Mouse (Mus musculus) intestine, embryonic 16.5 days (tissue): Measurements from ENCODE around the gene Nell2. TPM values are rescaled to one million over a fixed set of nuclear protein-coding genes. Genes with fewer than 3 reads are reported as not detected.

Experiments
- ATAC-seq: fragments of 200-750 bp; cut with Nextera tagmentation; 2 replicates; pipeline ENCODE4 v1.8.0; 2017; ENCODE audit warnings: moderate TSS enrichment, moderate library complexity
- H3K27ac ChIP-seq: fragments of 300-500 bp; sonication (generic); 2 replicates; pipeline ENCODE4 v1.5.1; 2014; ENCODE audit warnings: mild to moderate bottlenecking, low read length
- H3K27me3 ChIP-seq: fragments of 300-500 bp; sonication (generic); replicated peaks from 2 replicates; pipeline ENCODE4 v1.6.1; 2014; ENCODE audit warnings: low read length, control low read depth, mixed read lengths; ENCODE audit not compliant: control insufficient read depth, insufficient read depth
- H3K36me3 ChIP-seq: fragments of 300-500 bp; sonication (generic); 2 replicates; pipeline ENCODE4 v1.6.1; 2014; ENCODE audit warnings: low read length, control low read depth; ENCODE audit not compliant: control insufficient read depth, insufficient read depth
- H3K4me1 ChIP-seq: fragments of 300-500 bp; sonication (generic); 2 replicates; pipeline ENCODE4 v1.6.1; 2014; ENCODE audit warnings: low read length, control low read depth, mixed read lengths; ENCODE audit not compliant: control insufficient read depth, insufficient read depth
- H3K4me2 ChIP-seq: fragments of 300-500 bp; sonication (generic); 2 replicates; pipeline ENCODE4 v1.6.1; 2014; ENCODE audit warnings: low read depth, low read length, control low read depth
- H3K4me3 ChIP-seq: fragments of 300-500 bp; sonication (generic); 2 replicates; pipeline ENCODE4 v1.5.1; 2014; ENCODE audit warnings: mild to moderate bottlenecking, low read length
- H3K9ac ChIP-seq: fragments of 300-500 bp; sonication (generic); 2 replicates; pipeline ENCODE4 v1.6.1; 2014; ENCODE audit warnings: low read depth, low read length
- H3K9me3 ChIP-seq: fragments of 300-500 bp; sonication (generic); 2 replicates; pipeline ENCODE4 v1.6.1; 2016; ENCODE audit warnings: low read length, control low read depth; ENCODE audit not compliant: control insufficient read depth
- WGBS: fragments of 180-500 bp; shearing (Covaris S2); extraction: QIAGEN DNeasy Blood & Tissue Kit; methylation state at CpG from one replicate; pipeline ENCODE4 v1.1.7; 2014; 5-methylcytosine and 5-hydroxymethylcytosine counted together
- polyA plus RNA-seq: library from polyadenylated mRNA; unstranded; fragments of >200 nt; fragmentation: Nextera tagmentation; extraction: Ambion mirVana; gene quantifications from 2 replicates; pipeline ENCODE4 v1.2.1, GENCODE M21; 2015

Nell2 gene
- polyA plus RNA-seq, 1 experiment from 2014 or later = 8.7 TPM

DNA sequence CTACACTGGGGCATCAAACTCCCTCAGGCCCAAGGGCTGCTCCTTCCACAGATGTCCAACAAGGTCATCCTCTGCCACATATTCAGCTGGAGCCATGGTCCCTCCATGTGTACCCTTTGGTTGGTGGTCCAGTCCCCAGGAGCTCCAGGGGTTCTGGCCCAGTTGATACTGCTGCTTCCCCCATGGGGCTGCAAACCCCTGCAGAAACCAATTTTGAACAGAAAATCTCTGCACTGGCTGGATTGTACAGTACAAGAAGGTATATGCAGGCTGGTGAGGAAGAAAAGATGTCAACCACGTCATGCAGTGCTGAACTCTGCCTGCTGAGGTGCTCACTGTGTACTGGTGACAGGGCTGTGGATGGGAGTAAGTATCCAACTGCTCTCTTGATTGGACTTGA lies 92.1 kb downstream of the Nell2 start:
- Histone ChIP-seq H3K27me3 (no peaks in the 10 kb centered on the region), H3K4me1 (no peaks in the 10 kb centered on the region), H3K9me3 (no peaks in the 10 kb centered on the region), H3K27ac (no peak overlapping the region), H3K4me2 (no peak overlapping the region), H3K36me3 (no peaks in the 10 kb centered on the region), H3K4me3 (no peak overlapping the region), H3K9ac (no peak overlapping the region)
- ATAC-seq = no peak
- WGBS = 83% methylated on average over 1 of the region's 1 CpGs

GRCm38 (mm10) chr15:95431156-95431799 lies 97.1 kb downstream of the Nell2 start:
- ATAC-seq = no peak

GRCm38 (mm10) chr15:95430000-95430399 lies 98.4 kb downstream of the Nell2 start:
- H3K27me3 ChIP-seq = no peaks in the 10 kb centered on the region
- no peak overlapping the region for H3K4me2 ChIP-seq
- H3K9ac ChIP-seq = no peak overlapping the region
- no peaks in the 10 kb centered on the region for H3K36me3 ChIP-seq
- no peak for ATAC-seq
- H3K4me1 ChIP-seq = no peaks in the 10 kb centered on the region
- H3K4me3 ChIP-seq = no peak overlapping the region
- H3K9me3 ChIP-seq = no peaks in the 10 kb centered on the region
- H3K27ac ChIP-seq = no peak overlapping the region
- WGBS = 95% methylated on average over 8 of the region's 8 CpGs

More at GRCm38 (mm10) chr15:95431156-95431799, 97.1 kb downstream of the Nell2 start:
- H3K4me2 ChIP-seq = no peak overlapping the region
- H3K4me3 ChIP-seq = no peak overlapping the region
- H3K27ac ChIP-seq = no peak overlapping the region
- no peaks in the 10 kb centered on the region for H3K36me3 ChIP-seq
- no peaks in the 10 kb centered on the region for H3K27me3 ChIP-seq
- no peaks in the 10 kb centered on the region for H3K9me3 ChIP-seq
- no peaks in the 10 kb centered on the region for H3K4me1 ChIP-seq
- H3K9ac ChIP-seq = no peak overlapping the region
- WGBS = 57% methylated on average over 13 of the region's 13 CpGs

DNA sequence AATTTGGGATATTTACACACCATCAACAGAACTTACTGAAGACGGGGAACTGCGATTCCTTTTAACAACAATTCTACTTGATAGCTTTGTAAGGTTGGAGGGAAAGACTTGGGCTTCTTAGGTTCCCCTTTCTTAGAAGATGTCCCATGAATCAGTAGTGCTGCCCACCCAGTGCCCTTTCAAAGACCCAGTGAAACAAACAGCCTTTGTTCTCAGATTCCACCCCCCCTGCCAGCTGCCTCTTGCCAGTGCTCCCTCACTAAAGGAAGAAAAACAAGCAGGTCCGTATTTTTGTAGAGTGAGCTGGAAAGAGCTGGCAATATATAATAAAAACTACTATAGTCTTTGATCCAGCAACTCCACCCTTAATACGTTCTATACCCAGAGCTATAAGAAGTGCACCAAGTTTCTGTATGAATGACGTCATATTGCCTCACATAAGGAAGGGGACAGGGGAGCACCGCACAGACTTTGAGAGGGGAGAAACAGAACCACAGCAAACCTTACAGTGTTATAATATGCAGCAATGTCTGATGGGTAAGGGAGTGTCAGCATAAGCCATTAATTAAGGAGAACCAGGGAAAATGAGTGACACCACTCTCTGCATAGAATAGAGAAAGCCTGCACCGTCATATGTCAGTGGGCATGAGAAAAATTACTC lies 100.2 kb downstream of the Nell2 start:
- no peak overlapping the region for H3K9ac ChIP-seq
- no peak overlapping the region for H3K4me3 ChIP-seq
- no peaks in the 10 kb centered on the region for H3K27me3 ChIP-seq
- no peak overlapping the region for H3K4me2 ChIP-seq
- no peaks in the 10 kb centered on the region for H3K9me3 ChIP-seq
- 72% methylated on average over 7 of the region's 7 CpGs for WGBS
- no peaks in the 10 kb centered on the region for H3K36me3 ChIP-seq
- no peak for ATAC-seq
- no peak overlapping the region for H3K27ac ChIP-seq
- no peaks in the 10 kb centered on the region for H3K4me1 ChIP-seq

DNA sequence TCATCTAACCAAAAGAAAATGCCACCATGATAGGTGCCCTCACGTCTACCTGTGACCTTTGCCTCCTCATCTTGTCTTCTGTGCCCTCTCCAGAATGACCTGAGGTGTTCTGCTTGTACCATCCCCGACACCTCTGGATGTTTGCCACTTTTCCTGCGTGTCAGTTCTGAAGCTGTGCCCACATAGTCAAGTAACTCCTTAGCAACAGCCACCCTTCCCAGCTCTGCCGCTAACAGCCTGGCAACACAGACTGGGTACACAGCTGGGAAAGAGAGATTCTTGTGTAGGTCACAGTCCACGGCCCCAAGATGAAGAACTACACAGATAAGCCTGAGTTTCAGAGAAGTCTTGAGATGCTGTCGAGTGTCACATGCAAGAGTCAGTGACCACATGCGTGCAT lies 103.3 kb downstream of the Nell2 start:
- Histone ChIP-seq H3K36me3 (no peaks in the 10 kb centered on the region), H3K27me3 (no peaks in the 10 kb centered on the region), H3K9me3 (no peaks in the 10 kb centered on the region), H3K27ac (no peak overlapping the region), H3K4me1 (no peaks in the 10 kb centered on the region), H3K9ac (no peak overlapping the region), H3K4me3 (no peak overlapping the region), H3K4me2 (no peak overlapping the region)
- 78% methylated on average over 7 of the region's 7 CpGs for WGBS
- no peak for ATAC-seq

DNA sequence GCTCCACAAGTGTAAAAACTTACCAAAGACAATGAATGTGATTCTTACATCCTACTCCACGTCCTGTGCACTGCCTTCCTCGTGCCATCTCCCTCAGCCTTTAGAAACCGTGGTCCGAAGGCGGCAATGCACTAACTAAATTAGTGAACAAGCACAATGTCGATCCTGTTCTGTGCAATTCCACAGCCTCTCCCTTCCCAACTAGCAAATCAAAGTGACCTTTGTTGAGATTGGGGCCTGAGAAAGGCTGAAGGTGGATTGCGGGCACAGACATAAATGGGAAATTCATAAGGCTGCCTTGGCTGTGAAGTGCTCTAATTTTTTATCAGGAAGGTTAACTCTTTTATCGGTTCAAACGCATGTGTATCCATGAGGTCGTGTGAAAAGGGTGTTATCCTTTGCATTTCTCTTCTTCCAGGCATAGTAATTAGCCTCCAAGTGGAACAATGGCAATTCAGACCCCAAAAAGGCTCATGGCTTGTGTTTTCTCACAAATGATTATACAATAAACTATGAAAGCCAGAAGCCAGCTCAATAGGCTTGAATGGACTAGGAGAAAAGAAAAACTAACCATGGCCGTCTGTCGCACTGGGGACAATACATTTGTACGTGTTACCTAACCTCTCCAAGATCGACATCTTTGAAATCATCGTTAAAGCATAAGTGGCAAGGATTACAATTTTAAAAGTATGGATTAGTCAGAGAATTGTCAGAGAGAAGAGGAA lies 106.0 kb downstream of the Nell2 start:
- no peaks in the 10 kb centered on the region for H3K4me1 ChIP-seq
- no peaks in the 10 kb centered on the region for H3K9me3 ChIP-seq
- H3K4me3 ChIP-seq = no peak overlapping the region
- no peak overlapping the region for H3K27ac ChIP-seq
- H3K27me3 ChIP-seq = no peaks in the 10 kb centered on the region
- H3K9ac ChIP-seq = no peak overlapping the region
- ATAC-seq = no peak
- H3K36me3 ChIP-seq = no peaks in the 10 kb centered on the region
- no peak overlapping the region for H3K4me2 ChIP-seq
- WGBS = 83% methylated on average over 15 of the region's 15 CpGs

- WGBS = 80% methylated on average over 4 of the region's 4 CpGs
- Histone ChIP-seq H3K27me3 (no peaks in the 10 kb centered on the region), H3K4me1 (no peaks in the 10 kb centered on the region), H3K9me3 (no peaks in the 10 kb centered on the region), H3K4me3 (no peak overlapping the region), H3K4me2 (no peak overlapping the region), H3K36me3 (no peaks in the 10 kb centered on the region), H3K27ac (no peak overlapping the region), H3K9ac (no peak overlapping the region)
- ATAC-seq = no peak
Measured at GRCm38 (mm10) chr15:95418641-95419040, 109.7 kb downstream of the Nell2 start.

GRCm38 (mm10) chr15:95411949-95412741 lies 116.2 kb downstream of the Nell2 start:
- H3K9ac ChIP-seq = no peak overlapping the region
- no peaks in the 10 kb centered on the region for H3K9me3 ChIP-seq
- no peak overlapping the region for H3K4me3 ChIP-seq
- H3K27ac ChIP-seq = no peak overlapping the region
- no peak for ATAC-seq
- no peak overlapping the region for H3K4me2 ChIP-seq
- 61% methylated on average over 5 of the region's 5 CpGs for WGBS
- H3K4me1 ChIP-seq = no peaks in the 10 kb centered on the region
- H3K36me3 ChIP-seq = no peaks in the 10 kb centered on the region
- no peaks in the 10 kb centered on the region for H3K27me3 ChIP-seq

GRCm38 (mm10) chr15:95410213-95410843 lies 118.0 kb downstream of the Nell2 start:
- Histone ChIP-seq H3K27me3 (no peaks in the 10 kb centered on the region), H3K4me2 (no peak overlapping the region), H3K9ac (no peak overlapping the region), H3K4me3 (no peak overlapping the region), H3K36me3 (no peaks in the 10 kb centered on the region), H3K27ac (no peak overlapping the region), H3K9me3 (no peaks in the 10 kb centered on the region), H3K4me1 (no peaks in the 10 kb centered on the region)
- 72% methylated on average over 11 of the region's 11 CpGs for WGBS
- ATAC-seq = no peak
